Mouse (Mus musculus): ENCODE results near the gene Ly6g5b.

- TF ChIP-seq MAX (IDR thresholded peaks at IDR 0.05) (no peak), CTCF (IDR thresholded peaks at IDR 0.05; ENCODE audit: control insufficient read depth, insufficient read depth, insufficient read length) (no peak), MYOD1 (IDR thresholded peaks at IDR 0.05; ENCODE audit: control insufficient read depth, insufficient read length, low read depth) (no peak), FOSL1 (IDR thresholded peaks at IDR 0.05; ENCODE audit: insufficient read depth, low read length, poor library complexity, severe bottlenecking) (no peak), USF1 (IDR thresholded peaks at IDR 0.05; ENCODE audit: low read depth) (no peak), CEBPB (IDR thresholded peaks at IDR 0.05; ENCODE audit: low read depth) (no peak), MYOG (IDR thresholded peaks at IDR 0.05; ENCODE audit: control insufficient read depth, extremely low read depth, insufficient read length) (no peak)
These were observed 32.9 kb upstream of the Ly6g5b start for GRCm38 (mm10) chr17:35147922-35148639.

All from C2C12 (cell line).